Mouse (Mus musculus) naive thymus-derived CD4-positive, alpha-beta T cell, adult 2 months (primary cell): ENCODE measurements around the gene Manf.

Experiments
- DNase-seq: peaks from one replicate; pipeline ENCODE4 v3.0.0-alpha.2; 2011; ENCODE audit warnings: low read depth

Gene Manf

GRCm38 (mm10) chr9:106891829-106892551 is at the start of gene Manf:
Gene Manf, minus strand, starts transcription at chr9:106891979.
- peak; percentile 98 for DNase-seq

- DNase-seq = no peak
Observed at GRCm38 (mm10) chr9:106934998-106935397, 43.2 kb upstream of the Manf start.

GRCm38 (mm10) chr9:106914878-106915277 is 23.1 kb upstream of the Manf start:
- DNase-seq = no peak

GRCm38 (mm10) chr9:106913759-106914158 is 22.0 kb upstream of the Manf start:
- peak; percentile 33 for DNase-seq

- no peak for DNase-seq
Observed at GRCm38 (mm10) chr9:106911624-106912023, 19.8 kb upstream of the Manf start.

GRCm38 (mm10) chr9:106908715-106909114 is 16.9 kb upstream of the Manf start:
- DNase-seq = no peak

GRCm38 (mm10) chr9:106908174-106908573 is 16.4 kb upstream of the Manf start:
- DNase-seq = no peak

- no peak for DNase-seq
Observed at GRCm38 (mm10) chr9:106906597-106906996, 14.8 kb upstream of the Manf start.

- peak; percentile 62 for DNase-seq
Observed at GRCm38 (mm10) chr9:106903791-106904134, 12.0 kb upstream of the Manf start.

- no peak for DNase-seq
Observed at GRCm38 (mm10) chr9:106903099-106903790, 11.5 kb upstream of the Manf start.

- no peak for DNase-seq
Observed at GRCm38 (mm10) chr9:106901596-106901995, 9.8 kb upstream of the Manf start.

- DNase-seq = no peak
Observed at GRCm38 (mm10) chr9:106898901-106899300, 7.1 kb upstream of the Manf start.

- DNase-seq = no peak
Observed at GRCm38 (mm10) chr9:106893327-106893726, 1.5 kb upstream of the Manf start.

- DNase-seq = no peak
Observed at GRCm38 (mm10) chr9:106892552-106892875, 735 bp upstream of the Manf start.

GRCm38 (mm10) chr9:106891341-106891741 is 438 bp downstream of the Manf start:
- DNase-seq = no peak

GRCm38 (mm10) chr9:106890496-106891240 is 1.1 kb downstream of the Manf start:
- peak; percentile 15 for DNase-seq

GRCm38 (mm10) chr9:106889321-106889720 is 2.5 kb downstream of the Manf start:
- no peak for DNase-seq

- DNase-seq = peak; percentile 20
Observed at GRCm38 (mm10) chr9:106888346-106888745, 3.4 kb downstream of the Manf start.

- peak; percentile 99 for DNase-seq
Observed at GRCm38 (mm10) chr9:106886828-106887702, 4.7 kb downstream of the Manf start, which contains the start of gene Rbm15b. Gene Rbm15b, minus strand, starts transcription at chr9:106887428.

- DNase-seq = peak; percentile 74
Observed at GRCm38 (mm10) chr9:106885901-106886731, 5.7 kb downstream of the Manf start.
